Mouse (Mus musculus) granulocyte monocyte progenitor cell, adult 5-6 weeks (primary cell): ENCODE data around the gene Pcolce. TPM values are rescaled to one million over a fixed set of nuclear protein-coding genes. Genes with fewer than 3 reads are reported as not detected.

ENCODE experiments used
- ATAC-seq: replicated peaks from 2 replicates; pipeline ENCODE4 v1.8.0; 2016; ENCODE audit warnings: mild to moderate bottlenecking, moderate TSS enrichment, inconsistent platforms; ENCODE audit not compliant: poor library complexity, severe bottlenecking
- total RNA-seq, 2 experiments: library from RNA; stranded (forward) in 1 of 2; stranded (reverse) in 1 of 2; fragments of 200-712, 200-1000 nt in 1 of 2; fragments of >200 nt in 1 of 2; fragmentation: Nextera tagmentation in 1 of 2; gene quantifications; 2 replicates each; pipeline ENCODE4 v1.2.3; 2014 to 2017

Gene Pcolce
- total RNA-seq (2014; fragmentation: Nextera tagmentation) (not detected in 2 replicates), total RNA-seq (2017) (0.62 TPM in 1 of 2 replicates, not detected in the other)

DNA sequence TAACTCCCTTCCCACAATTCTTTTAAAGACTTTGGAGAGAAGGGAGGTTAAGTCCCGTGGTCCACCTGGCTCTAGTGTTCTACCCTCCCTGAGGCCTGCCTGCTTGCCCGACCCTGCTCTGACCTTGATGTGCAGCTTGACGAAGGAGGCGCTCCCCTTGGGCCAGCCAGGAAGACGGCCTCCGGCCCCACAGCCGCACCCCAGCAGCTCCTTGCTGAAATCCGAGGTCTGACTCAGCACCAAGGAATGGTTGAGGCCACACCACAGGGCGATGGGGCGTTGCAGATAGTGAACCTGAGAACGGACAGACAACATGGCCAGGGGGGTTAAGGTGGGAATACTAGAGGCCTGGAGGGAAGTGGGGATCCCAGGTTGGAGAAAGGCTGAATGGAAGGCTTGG is at the start of gene Pcolce:
Pcolce (minus strand) TSS at position 235 of the 400 bp plus-strand sequence.
- no peak for ATAC-seq

- ATAC-seq = no peak
These were observed 49.5 kb upstream of the Pcolce start for GRCm38 (mm10) chr5:137663057-137663456.

- no peak for ATAC-seq
These were observed 46.6 kb upstream of the Pcolce start for GRCm38 (mm10) chr5:137660064-137660688.

GRCm38 (mm10) chr5:137656977-137657376 is 43.4 kb upstream of the Pcolce start:
- peak; percentile 50 for ATAC-seq

- ATAC-seq = peak; percentile 52
These were observed 41.2 kb upstream of the Pcolce start for GRCm38 (mm10) chr5:137654746-137655145.

GRCm38 (mm10) chr5:137653366-137653765 is 39.8 kb upstream of the Pcolce start:
- ATAC-seq = no peak

- peak; percentile 38; the same call in 1 of the 2 replicates for ATAC-seq
These were observed 38.9 kb upstream of the Pcolce start for GRCm38 (mm10) chr5:137652474-137652873.

- no peak for ATAC-seq
These were observed 36.3 kb upstream of the Pcolce start for GRCm38 (mm10) chr5:137649669-137650571.

DNA sequence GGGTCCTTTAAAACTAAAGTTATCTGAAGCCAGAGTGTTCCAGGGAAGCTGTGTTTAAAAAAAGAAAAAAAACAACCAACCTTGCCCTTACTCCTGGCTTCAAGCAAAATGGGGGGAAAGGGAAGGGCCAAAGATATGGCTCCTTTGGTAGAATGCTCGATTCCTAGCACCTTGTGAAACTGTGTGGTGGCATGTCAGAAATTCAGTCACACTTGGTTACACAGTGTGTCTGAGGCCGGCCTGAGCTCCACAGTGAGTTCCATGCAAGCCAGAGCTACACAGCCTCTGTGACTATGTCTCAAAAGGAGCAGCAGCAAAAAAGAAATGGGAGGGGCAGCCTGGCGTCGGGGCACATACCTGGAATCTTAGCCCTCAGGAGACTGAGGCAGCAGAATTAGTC is 35.7 kb upstream of the Pcolce start:
- ATAC-seq = no peak

DNA sequence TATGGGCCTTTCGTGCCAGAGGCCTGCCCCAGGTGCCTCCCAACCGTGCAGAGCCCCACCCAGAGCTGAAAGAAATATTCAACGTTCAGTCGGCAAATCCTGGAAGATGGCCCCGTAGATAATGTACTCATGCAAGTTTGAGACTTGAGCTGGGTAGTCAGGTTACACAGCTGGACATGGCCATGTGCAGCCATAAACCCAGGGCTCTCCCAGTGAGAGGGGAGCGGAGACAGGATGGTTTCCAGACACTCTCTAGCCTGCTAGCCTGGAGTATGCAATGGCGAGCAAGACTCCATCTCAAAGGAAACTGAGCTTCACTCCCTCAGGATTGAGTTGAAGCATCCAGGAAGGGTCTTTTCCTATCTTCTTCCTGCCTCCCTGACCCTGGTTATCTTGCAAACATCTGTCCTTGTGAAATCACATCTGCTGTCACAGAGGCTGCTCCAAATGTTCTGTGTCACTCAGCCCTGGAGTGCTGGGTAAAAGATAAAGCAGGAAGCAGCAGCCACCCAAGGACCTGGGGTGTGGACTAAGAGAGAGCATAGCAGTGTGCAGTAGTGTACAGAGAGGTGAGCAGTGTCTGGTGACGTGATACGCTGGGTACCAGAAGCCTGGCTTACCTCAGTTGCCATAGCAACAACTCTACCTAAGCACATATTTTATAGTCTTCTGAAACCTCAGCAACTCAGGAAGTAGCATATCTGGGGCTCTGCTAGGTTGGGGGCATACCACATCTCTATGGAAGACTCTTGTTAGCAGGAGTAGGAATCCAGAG is 34.4 kb upstream of the Pcolce start:
- ATAC-seq = no peak

DNA sequence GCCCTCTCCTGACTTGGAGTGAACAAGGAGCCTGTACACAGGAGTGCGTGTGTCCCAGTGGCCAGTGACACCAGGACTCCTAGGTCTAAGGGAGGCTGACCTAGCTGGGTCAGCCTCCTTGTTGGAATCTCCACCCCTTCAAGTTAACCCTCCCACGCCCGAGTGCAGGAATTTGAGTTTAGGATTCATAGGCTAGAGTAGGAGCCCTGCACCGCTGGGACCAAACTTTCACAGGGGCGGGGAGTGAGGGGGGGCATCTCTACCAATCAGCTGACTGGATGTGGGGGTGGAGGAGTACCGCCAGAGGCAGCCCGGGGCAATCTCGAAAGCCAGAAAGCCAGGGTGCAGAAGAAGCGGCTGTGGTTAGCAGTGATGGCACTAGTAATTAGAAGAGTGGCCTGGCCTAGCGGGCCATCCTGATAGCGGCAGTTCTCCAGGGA is 32.1 kb upstream of the Pcolce start, which contains the start of gene Irs3:
Irs3 (minus strand) TSS at position 63 of the 440 bp plus-strand sequence.
- ATAC-seq = no peak; the same call in 1 of the 2 replicates

DNA sequence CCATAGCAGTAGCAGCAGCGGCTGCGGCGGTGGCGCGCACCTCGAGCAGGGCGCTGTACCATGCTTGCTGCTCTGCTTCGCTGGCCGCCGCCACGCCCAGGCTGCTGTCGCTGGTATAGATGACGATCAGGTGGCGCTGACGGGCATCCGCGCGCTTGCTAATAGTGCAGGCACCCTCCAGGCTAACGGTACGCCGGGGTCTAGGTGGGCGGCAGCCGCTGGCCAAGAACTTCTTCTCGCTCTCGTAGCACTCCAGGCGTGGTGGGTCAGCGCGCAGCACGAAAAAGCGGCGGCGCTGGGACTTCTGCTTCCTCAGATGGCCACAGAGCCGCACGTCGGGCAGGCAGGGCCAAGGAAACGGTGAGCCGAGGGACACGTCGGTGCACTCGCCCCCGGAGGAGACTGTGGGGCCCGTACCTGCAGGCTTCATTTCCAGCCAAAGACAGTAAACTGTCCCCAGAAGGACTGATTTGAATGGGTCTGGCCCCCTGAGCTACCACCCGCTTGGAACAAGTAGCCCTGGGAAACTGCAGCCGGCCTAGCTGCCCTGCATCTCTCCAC is 31.6 kb upstream of the Pcolce start:
- ATAC-seq = peak; percentile 54

- no peak for ATAC-seq
These were observed 30.9 kb upstream of the Pcolce start for GRCm38 (mm10) chr5:137644484-137644883.

- no peak for ATAC-seq
These were observed 29.3 kb upstream of the Pcolce start for GRCm38 (mm10) chr5:137642886-137643285.

- peak; percentile 15; the same call in 1 of the 2 replicates for ATAC-seq
These were observed 27.5 kb upstream of the Pcolce start, which contains the start of gene Sap25 for GRCm38 (mm10) chr5:137641054-137641453. TSS of gene Sap25 (plus strand) at chr5:137641334.

DNA sequence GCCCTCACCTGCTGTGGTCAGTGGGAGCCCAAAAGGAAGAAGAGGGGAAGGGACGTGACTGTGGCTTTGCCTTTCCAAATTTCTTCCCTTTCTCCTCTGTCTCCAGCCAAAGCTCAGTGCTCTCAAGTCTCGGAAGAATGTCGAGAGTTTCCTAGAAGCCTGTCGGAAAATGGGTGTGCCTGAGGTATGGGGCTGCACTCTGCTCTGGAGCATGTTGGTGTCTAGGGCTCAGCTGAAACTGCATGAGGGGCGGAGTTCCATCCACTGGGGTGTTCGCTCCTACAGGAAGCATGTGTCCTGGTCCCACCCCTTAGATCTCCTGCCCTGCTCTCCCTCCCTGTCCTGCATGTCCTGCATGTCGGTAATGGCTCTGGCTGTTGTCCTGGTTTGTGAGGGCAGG is 25.9 kb upstream of the Pcolce start:
- no peak for ATAC-seq

DNA sequence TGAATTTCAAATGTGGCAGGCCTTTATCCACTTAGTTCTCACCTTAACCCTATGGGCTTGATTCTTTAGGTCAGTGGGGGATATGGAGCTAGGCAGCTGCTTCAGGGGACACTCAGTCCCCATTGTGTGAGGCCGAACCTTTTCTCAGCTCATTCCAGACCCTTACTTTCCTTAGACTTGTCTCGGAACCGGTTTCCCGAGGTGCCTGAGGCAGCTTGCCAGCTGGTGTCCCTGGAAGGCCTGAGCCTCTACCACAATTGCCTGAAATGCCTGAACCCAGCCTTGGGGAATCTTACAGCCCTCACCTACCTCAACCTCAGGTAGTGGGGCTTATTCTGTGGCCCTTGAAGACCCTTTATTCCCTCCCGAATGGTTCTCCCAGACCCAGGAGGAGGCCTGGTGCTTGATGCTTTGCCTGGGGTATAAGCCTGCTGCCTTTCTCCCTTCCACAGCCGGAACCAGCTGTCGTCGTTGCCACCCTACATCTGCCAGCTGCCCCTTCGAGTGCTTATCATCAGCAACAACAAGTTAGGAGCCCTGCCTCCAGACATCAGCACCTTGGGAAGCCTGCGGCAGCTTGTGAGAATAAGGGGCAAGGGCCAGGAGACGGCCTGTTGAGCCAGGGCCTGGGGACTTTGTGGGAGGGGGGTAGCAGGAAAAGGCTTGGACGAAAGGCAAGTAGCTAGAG is 20.0 kb upstream of the Pcolce start:
- no peak for ATAC-seq

GRCm38 (mm10) chr5:137631591-137631990 is 18.0 kb upstream of the Pcolce start:
- no peak for ATAC-seq

- ATAC-seq = peak; percentile 59
These were observed 17.6 kb upstream of the Pcolce start for GRCm38 (mm10) chr5:137631171-137631570.
